Mouse (Mus musculus) liver, embryonic 13.5 days (tissue): ENCODE measurements around the gene 3110070M22Rik. TPM values are rescaled to one million over a fixed set of nuclear protein-coding genes. Genes with fewer than 3 reads are reported as not detected.
"Not testable (repeated sequence)": the region's sequence is repeated elsewhere in the genome, so short reads cannot be mapped to it uniquely, and the experiment has no call there.

Source experiments
- ATAC-seq: fragments of 200-750 bp; cut with Nextera tagmentation; 2 replicates; pipeline ENCODE4 v1.8.0; 2017; ENCODE audit warnings: low read depth, mild to moderate bottlenecking, moderate number of reproducible peaks, moderate library complexity
- DNase-seq: peaks from one replicate; pipeline ENCODE4 v3.0.0; 2022
- H3K27ac ChIP-seq: fragments of 300-500 bp; sonication (generic); 2 replicates; pipeline ENCODE4 v1.5.1; 2015; ENCODE audit warnings: moderate library complexity, mild to moderate bottlenecking, inconsistent platforms
- H3K27me3 ChIP-seq: fragments of 300-500 bp; sonication (generic); 2 replicates; pipeline ENCODE4 v1.6.1; 2015; ENCODE audit warnings: mild to moderate bottlenecking, inconsistent platforms
- H3K36me3 ChIP-seq: fragments of 300-500 bp; sonication (generic); 2 replicates; pipeline ENCODE4 v1.6.1; 2015; ENCODE audit warnings: mild to moderate bottlenecking, inconsistent platforms
- H3K4me1 ChIP-seq: fragments of 300-500 bp; sonication (generic); replicated peaks from 2 replicates; pipeline ENCODE4 v1.6.1; 2015; ENCODE audit warnings: inconsistent platforms
- H3K4me2 ChIP-seq: fragments of 300-500 bp; sonication (generic); 2 replicates; pipeline ENCODE4 v1.6.1; 2015; ENCODE audit warnings: inconsistent platforms, mild to moderate bottlenecking, moderate library complexity
- H3K4me3 ChIP-seq: fragments of 300-500 bp; sonication (generic); replicated peaks from 2 replicates; pipeline ENCODE4 v1.5.1; 2015; ENCODE audit warnings: mild to moderate bottlenecking, inconsistent platforms
- H3K9ac ChIP-seq: fragments of 300-500 bp; sonication (generic); 2 replicates; pipeline ENCODE4 v1.6.1; 2015; ENCODE audit warnings: mild to moderate bottlenecking, inconsistent platforms
- H3K9me3 ChIP-seq: fragments of 300-500 bp; sonication (generic); replicated peaks from 2 replicates; pipeline ENCODE4 v1.6.1; 2016; ENCODE audit warnings: inconsistent platforms
- WGBS: fragments of 180-500 bp; shearing (Covaris S2); methylation state at CpG from one replicate; pipeline ENCODE4 v1.1.7; 2015; ENCODE audit not compliant: insufficient replicate concordance; 5-methylcytosine and 5-hydroxymethylcytosine counted together
- polyA plus RNA-seq: library from polyadenylated mRNA; unstranded; fragments of >200 nt; fragmentation: Nextera tagmentation; extraction: Ambion mirVana; gene quantifications from 2 replicates; pipeline ENCODE4 v1.2.1, GENCODE M21; 2015

The 3110070M22Rik gene
- 0.35 and 0.37 TPM in 2 replicates for polyA plus RNA-seq

DNA sequence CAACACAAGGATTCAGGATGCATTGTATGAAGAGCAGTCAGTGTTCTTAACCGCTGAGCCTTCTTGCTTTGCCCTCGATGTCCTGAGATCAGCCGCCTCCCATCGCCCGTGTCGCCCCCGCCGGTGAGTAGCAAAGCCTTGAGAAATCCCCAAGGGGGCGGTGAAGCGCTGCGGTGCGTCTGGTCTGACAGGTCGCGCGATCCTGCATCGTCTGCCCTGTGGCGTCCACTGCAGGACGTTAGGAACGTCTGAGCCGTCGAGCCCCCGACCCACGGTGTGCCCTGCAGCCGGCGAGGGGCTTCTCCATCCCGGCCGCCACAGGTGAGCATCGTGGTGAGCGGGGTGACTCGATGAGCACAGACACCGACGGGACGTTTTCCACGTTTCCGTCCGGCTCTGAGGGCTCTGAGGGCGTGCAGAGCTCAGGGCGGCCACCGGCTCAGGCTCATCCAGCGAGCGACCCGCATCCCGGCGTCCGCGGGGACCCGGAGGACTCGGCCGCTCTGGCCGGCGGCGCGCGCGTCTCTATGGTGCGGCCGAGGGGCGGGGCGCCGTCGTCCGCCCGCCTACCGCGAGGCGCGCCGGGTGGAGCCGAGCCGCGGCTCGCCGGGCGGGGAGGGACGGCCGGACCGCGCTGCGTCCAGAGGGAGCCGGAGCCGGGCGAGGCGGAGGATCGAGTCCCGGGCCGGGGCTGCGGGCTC is at the start of gene 3110070M22Rik, which contains the start of gene Tmem267:
3110070M22Rik (minus strand) TSS at position 504 of the 701 bp plus-strand sequence.
Tmem267 (plus strand) TSS at position 160 of the 701 bp plus-strand sequence.
- no peak for ATAC-seq
- peak within 1 kb of the TSS; percentile 63 for H3K9ac ChIP-seq
- no peaks in the 10 kb centered on the region for H3K27me3 ChIP-seq
- peaks cover 18% of the 10 kb centered on the region for H3K36me3 ChIP-seq
- no peak within 1 kb of the TSS for H3K4me3 ChIP-seq
- H3K4me2 ChIP-seq: no peak within 1 kb of the TSS
- H3K9me3 ChIP-seq: peaks cover 15% of the 10 kb centered on the region
- peak; percentile 73 for DNase-seq
- H3K27ac ChIP-seq: no peak within 1 kb of the TSS
- H3K4me1 ChIP-seq: no peaks in the 10 kb centered on the region
- WGBS: 76% methylated on average over 87 of the region's 87 CpGs

DNA sequence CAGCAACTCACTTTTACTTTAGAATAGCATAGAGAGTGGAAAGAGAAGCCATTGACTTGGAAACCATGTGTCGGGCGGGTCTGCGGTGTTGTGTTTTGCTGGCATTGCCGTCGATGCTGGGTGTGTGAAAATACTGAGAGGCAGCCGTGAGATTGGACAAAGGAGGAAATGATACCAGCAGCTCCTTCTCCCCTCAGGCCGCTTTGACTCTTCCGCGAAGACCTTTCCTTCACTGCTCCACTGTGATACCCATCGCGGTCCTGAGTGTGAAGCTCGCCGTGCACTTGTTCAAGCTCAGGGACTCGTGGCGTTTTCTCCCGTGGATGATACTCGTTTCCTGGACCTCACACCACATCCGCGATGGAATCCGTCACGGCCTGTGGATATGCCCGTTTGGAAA is 6.8 kb upstream of the 3110070M22Rik start:
- not testable (repeated sequence) for H3K27me3 ChIP-seq, H3K27ac ChIP-seq, H3K36me3 ChIP-seq, ATAC-seq, H3K4me3 ChIP-seq, H3K4me2 ChIP-seq, DNase-seq, H3K4me1 ChIP-seq, H3K9ac ChIP-seq
- 89% methylated on average over 13 of the region's 22 CpGs for WGBS
- peaks cover 18% of the 10 kb centered on the region for H3K9me3 ChIP-seq

DNA sequence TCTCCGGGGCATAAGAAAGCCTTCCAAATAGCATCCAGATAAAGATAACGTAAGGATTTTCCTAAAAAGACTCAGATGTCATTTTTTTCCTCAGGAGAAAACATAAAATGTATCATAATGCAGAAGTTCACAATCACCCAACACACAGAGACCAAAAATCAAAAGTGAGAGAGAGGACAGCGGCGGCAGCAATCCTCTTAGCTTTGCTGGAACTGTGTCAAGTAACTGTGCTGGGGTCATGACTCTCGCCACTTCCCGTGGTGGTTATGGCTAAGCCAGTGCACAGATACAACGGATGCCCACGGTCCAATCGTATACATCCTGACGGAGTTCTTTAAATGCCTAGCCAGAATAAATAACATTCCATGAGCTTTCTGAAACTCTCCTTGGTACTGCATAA is 3.9 kb upstream of the 3110070M22Rik start:
- not testable (repeated sequence) for H3K9ac ChIP-seq, H3K27ac ChIP-seq, H3K4me3 ChIP-seq, ATAC-seq, H3K36me3 ChIP-seq, H3K4me2 ChIP-seq, H3K4me1 ChIP-seq, DNase-seq, H3K27me3 ChIP-seq
- H3K9me3 ChIP-seq: peaks cover 20% of the 10 kb centered on the region
- WGBS: 76% methylated on average over 10 of the region's 10 CpGs

DNA sequence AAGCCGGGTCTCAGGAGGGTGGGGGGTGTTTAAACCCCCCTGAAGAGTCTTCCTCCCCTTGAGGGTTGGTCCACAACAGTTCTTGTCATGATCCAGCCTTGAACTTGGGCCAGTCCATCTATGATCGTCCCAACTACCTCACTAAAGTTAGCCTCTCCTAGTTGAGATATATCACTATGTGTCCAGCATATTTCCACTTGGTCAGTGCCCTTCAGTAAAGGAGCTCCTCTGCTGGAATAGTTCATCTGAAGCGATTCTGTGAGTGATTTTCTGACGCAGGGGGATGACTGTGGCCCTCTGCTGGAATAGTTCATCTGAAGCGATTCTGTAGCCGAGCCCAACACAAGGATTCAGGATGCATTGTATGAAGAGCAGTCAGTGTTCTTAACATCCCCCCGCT is 829 bp downstream of the 3110070M22Rik start:
- Histone ChIP-seq H3K4me2 (no peak overlapping the region), H3K27ac (no peak overlapping the region), H3K27me3 (no peaks in the 10 kb centered on the region), H3K4me1 (no peaks in the 10 kb centered on the region), H3K9ac (no peak overlapping the region), H3K9me3 (peaks cover 15% of the 10 kb centered on the region), H3K36me3 (peaks cover 19% of the 10 kb centered on the region), H3K4me3 (no peak overlapping the region)
- ATAC-seq (no peak), DNase-seq (no peak)
- 66% methylated on average over 7 of the region's 7 CpGs for WGBS

DNA sequence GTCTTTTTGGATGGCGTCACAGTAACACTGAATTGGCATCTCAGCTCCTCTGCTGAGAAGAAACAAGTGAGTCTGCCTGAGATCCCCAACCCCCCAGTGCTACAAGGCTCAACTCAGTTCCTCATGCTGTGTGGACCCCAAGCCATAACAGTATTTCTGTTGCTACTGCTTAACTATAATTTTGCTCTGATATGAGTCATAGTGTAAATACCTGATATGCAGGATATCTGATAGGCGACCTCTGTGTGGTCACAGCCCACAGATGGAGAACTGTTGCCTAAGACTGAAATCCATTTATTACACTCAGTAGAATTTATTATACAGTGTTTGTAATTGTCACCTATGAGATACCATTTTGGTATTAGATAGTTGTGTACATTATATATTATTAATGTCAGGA is 10.4 kb downstream of the 3110070M22Rik start:
- H3K36me3 ChIP-seq: peaks cover 60% of the 10 kb centered on the region
- H3K4me2 ChIP-seq: no peak overlapping the region
- no peaks in the 10 kb centered on the region for H3K27me3 ChIP-seq
- ATAC-seq (no peak), DNase-seq (no peak)
- H3K9me3 ChIP-seq: no peaks in the 10 kb centered on the region
- no peak overlapping the region for H3K9ac ChIP-seq
- no peak overlapping the region for H3K4me3 ChIP-seq
- no peak overlapping the region for H3K27ac ChIP-seq
- no peaks in the 10 kb centered on the region for H3K4me1 ChIP-seq
- WGBS: 79% methylated on average over 2 of the region's 2 CpGs

DNA sequence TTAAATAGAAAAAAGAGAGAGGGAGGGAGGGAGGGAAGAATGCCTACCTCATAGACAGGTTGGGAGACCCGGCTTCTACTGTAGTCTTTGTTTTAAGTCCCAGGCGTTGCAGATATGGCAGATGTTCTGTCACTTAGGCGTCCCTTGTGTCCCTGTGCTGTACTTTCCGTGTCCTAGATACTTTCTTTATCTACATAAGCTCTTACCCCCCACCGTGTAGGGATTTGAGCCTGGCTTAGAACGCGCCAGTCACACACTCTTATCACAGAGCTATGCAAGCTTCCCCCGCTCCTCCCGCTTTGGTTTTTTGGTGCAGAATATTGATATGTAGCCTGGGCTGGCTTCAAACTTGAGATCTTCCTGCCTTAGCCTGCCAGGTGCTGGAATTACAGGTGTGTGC is 11.6 kb downstream of the 3110070M22Rik start:
- ATAC-seq: no peak
- no peak for DNase-seq
- Histone ChIP-seq H3K36me3 (peaks cover 65% of the 10 kb centered on the region), H3K9ac (no peak overlapping the region), H3K9me3 (no peaks in the 10 kb centered on the region), H3K27ac (no peak overlapping the region), H3K27me3 (no peaks in the 10 kb centered on the region), H3K4me1 (no peaks in the 10 kb centered on the region), H3K4me3 (no peak overlapping the region), H3K4me2 (no peak overlapping the region)
- 71% methylated on average over 9 of the region's 9 CpGs for WGBS

DNA sequence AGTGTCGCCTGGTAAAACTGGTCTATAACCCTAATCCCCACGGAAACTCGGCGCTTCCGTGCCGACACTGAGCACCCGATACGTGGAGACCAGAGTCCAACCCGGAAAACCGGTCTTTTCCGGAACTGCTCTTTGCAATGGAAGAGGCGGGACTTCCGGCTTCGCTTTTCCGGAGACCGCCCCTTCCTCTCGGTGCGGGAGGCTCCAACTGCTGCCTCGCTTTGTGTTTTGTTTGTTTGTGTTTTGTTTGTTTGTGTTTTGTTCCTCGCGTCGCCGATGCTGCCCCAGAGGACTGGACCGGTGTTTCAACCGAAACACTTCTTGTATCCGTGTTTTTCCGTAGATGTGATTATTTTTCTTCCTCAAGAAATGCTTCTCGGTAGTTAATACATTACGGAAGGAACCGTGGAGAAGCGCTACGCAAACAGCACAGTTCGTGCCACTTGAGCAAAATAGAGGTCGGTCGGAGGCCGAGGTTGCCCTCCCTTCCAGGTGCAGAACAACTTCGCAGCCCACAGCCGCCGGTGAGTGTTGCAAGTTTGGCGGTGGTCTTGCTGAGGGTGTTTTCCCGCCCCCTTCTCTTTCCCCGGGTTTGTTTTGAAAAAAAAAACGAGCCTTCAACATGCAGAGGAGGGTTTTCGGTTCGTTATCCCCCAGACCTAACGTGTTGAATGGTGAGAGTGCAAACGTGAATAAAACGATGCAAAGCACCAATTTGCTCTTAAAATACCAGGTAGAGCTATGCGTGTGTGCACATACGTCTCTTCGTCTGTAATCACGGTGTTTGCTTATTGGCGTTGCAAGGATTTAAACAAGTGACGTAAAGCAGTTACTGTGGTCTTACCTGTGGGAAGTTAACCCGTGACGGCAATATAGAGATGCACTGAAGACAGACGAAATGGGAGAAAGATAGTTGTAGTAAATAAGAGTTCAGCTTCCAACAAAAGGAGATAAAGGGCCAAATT is 25.3 kb downstream of the 3110070M22Rik start, which contains the start of gene 4833420G17Rik:
4833420G17Rik (plus strand) TSS at position 173 of the 965 bp plus-strand sequence.
- peaks cover 30% of the 10 kb centered on the region for H3K36me3 ChIP-seq
- H3K4me3 ChIP-seq: peak within 1 kb of the TSS; percentile 78
- peak within 1 kb of the TSS; percentile 79 for H3K27ac ChIP-seq
- peaks cover 21% of the 10 kb centered on the region for H3K4me1 ChIP-seq
- ATAC-seq (peak; percentile 99), DNase-seq (peak; percentile 85)
- peak within 1 kb of the TSS; percentile 76 for H3K4me2 ChIP-seq
- H3K27me3 ChIP-seq: no peaks in the 10 kb centered on the region
- no peaks in the 10 kb centered on the region for H3K9me3 ChIP-seq
- H3K9ac ChIP-seq: peak within 1 kb of the TSS; percentile 83
- WGBS: 6% methylated on average over 57 of the region's 57 CpGs

DNA sequence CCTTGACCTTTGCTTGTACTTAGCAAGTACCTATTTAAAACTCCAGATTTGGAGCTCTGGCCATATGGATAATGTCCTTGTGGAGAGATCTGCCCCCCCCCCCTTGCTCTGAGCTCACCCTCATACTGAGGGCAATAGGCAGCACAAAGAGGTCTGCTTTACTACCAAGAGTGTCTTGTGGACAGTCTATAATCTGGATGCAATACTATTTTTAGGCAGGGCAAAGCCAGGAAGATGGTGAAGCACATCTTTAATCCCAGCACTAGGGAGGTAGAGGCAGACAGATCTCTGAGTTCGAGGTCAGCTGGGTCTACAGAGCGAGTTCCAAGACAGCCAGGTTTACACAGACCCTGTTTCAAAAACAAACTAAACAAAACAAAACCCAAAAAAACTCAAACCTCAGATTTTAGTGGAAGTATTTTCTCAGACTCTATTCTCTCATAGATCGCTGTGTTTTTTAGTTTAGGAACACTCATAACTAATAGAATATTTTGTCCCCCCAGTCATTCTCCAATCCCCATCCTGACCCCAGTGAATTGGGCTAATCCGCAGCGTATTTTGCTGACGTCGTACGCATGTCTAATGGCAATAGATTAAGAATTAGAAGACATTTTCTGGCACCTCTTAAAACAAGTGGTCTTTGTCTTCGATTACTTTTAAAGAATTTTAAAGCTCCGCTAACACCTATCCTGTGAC is 26.1 kb downstream of the 3110070M22Rik start:
- peak; percentile 75 for ATAC-seq
- DNase-seq: no peak
- Histone ChIP-seq H3K36me3 (peaks cover 24% of the 10 kb centered on the region), H3K9ac (peak overlapping the region; percentile 83), H3K27ac (peak overlapping the region; percentile 79), H3K27me3 (no peaks in the 10 kb centered on the region), H3K9me3 (no peaks in the 10 kb centered on the region), H3K4me1 (peaks cover 21% of the 10 kb centered on the region), H3K4me3 (peak overlapping the region; percentile 78), H3K4me2 (peak overlapping the region; percentile 76)
- 7% methylated on average over 10 of the region's 10 CpGs for WGBS

DNA sequence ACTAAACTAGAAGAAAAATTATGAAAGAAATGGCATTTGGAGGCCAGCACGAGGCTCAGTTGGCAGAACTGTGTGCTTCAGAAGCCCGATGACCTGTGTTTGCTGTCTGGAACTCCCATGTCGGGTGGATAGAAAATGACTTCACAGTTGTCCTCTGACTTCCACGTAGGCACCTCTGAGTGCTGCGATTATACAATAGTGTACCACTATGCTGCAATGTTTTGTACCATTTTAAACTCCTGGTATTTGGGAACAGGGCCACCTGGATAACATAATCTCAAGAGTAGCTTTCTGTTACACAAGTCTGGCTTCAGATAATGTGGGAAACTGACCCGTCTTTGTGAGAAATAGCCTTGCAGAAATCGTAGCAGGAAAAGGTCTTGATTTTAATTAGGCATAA is 31.8 kb downstream of the 3110070M22Rik start:
- no peaks in the 10 kb centered on the region for H3K4me1 ChIP-seq
- ATAC-seq (no peak), DNase-seq (no peak)
- H3K27ac ChIP-seq: no peak overlapping the region
- H3K9ac ChIP-seq: no peak overlapping the region
- no peaks in the 10 kb centered on the region for H3K27me3 ChIP-seq
- WGBS: 83% methylated on average over 7 of the region's 7 CpGs
- H3K36me3 ChIP-seq: peaks cover 31% of the 10 kb centered on the region
- no peaks in the 10 kb centered on the region for H3K9me3 ChIP-seq
- H3K4me3 ChIP-seq: no peak overlapping the region
- H3K4me2 ChIP-seq: no peak overlapping the region

DNA sequence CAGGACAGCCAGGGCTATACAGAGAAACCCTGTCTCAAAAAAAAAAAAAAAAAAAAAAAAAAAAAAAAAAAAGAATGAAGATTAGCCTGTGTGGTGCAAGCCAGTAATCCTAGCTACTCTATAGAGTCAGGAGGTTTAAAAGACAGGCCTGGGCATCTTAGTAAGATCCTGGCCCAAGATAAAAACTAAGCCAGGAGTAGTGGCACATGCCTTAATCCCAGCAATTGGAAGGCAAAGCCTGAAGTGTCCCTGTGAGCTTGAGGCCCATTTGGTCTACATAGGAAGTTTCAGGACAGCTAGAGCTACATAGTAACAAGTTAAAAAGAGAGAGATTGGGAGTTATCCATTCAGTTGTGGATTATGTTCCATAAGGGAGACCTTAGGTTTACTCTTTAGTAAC is 33.1 kb downstream of the 3110070M22Rik start:
- Histone ChIP-seq H3K36me3 (peaks cover 43% of the 10 kb centered on the region), H3K27me3 (no peaks in the 10 kb centered on the region), H3K4me2 (no peak overlapping the region), H3K4me3 (no peak overlapping the region), H3K4me1 (no peaks in the 10 kb centered on the region), H3K9me3 (no peaks in the 10 kb centered on the region), H3K27ac (no peak overlapping the region), H3K9ac (no peak overlapping the region)
- no peak for DNase-seq
- ATAC-seq: no peak

DNA sequence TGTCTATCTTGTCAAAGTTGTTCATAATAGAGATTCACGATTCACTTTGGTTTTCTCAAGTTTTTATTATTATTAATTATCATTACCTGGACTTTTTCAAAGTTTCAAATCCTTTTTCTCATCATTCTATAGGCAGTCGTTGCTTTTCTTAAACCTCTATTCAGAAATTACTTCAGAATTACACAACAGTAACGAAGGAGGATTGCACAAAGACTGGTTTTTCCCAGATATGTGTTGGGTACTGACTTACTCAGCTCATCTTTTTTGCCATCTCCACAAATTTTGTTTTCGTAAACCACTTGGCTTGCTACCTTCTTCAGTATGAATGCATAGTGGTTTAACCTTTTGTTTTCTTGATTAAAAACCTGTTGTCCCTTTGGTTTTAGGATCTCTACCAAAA is 34.6 kb downstream of the 3110070M22Rik start:
- WGBS: 78% methylated on average over 4 of the region's 4 CpGs
- no peak for ATAC-seq

More for the DNA sequence above, 34.6 kb downstream of the 3110070M22Rik start:
- H3K4me1 ChIP-seq: no peaks in the 10 kb centered on the region
- no peak overlapping the region for H3K4me2 ChIP-seq
- H3K9ac ChIP-seq: no peak overlapping the region
- no peaks in the 10 kb centered on the region for H3K9me3 ChIP-seq
- no peaks in the 10 kb centered on the region for H3K27me3 ChIP-seq
- no peak overlapping the region for H3K4me3 ChIP-seq
- H3K27ac ChIP-seq: no peak overlapping the region
- H3K36me3 ChIP-seq: peaks cover 48% of the 10 kb centered on the region
- DNase-seq: no peak
